Mouse (Mus musculus) left cerebral cortex, adult 18-20 months (tissue): ENCODE measurements at regions not wholly inside any gene's neighbourhood (a gene's known extent, or its start where the extent isn't known, plus 50 kb on each side); places are given as distances from the start of the nearest gene placed in this dataset.

ENCODE experiments used
- DNase-seq, 2 experiments: peaks; one replicate each; pipeline ENCODE4 v3.0.0; 2021 to 2022; ENCODE audit warnings: low spot score in 2 of 2, mixed read lengths in 1 of 2

DNA sequence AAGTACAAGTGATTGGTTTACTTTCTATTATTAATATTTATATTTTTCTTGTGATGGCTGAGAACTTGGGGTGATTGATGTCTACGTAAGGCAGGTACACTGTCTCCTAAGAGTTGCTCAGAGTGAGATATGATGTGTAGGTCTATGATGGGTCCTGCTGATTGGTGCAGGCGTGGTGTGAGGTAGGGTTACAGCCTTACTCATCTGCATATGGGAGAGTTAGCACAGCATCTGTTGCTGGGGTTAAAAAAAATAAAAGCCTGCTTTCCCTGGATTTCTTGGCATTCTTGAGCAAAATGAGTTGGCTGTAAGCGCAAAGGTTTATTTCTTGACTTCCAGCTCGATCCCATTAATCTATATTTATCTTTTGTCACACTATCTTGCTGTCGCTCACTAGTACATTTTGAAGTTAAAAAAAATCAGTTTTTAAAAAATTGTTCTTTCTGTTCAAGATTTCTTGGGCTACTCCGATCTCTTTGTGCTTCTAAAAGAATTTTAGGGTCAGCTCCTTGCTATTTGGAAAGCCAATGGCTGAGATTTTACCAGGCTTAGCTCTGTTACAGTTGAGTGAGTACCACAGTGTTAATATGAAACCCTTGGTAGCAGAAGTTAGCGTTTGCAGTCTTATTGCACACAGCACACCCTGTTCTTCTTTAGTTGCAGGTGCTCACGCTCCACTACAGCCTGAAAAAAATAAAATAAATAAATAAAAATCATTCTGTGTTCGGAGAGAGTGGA is 482.0 kb downstream of the Plekhb2 start:
- peak in 1 of 2 experiments; percentile 5 for DNase-seq

DNA sequence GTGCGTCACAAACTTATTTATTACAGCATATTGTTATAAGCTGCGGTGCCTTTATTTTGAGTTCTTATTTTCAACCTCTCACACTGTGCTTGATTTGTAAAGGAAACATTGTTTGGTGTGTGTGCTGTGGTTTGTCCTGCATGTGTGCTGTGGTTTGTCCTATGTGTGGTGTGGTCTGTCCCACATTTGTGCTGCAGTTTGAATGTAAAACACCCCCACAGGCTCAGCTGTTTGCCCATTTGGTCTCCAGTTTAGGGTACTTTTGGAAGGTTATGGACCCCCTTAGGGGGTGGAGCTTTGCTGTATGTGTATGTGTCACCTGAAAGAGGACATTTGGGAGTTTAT is 482.5 kb downstream of the Plekhb2 start:
- no peak for DNase-seq

DNA sequence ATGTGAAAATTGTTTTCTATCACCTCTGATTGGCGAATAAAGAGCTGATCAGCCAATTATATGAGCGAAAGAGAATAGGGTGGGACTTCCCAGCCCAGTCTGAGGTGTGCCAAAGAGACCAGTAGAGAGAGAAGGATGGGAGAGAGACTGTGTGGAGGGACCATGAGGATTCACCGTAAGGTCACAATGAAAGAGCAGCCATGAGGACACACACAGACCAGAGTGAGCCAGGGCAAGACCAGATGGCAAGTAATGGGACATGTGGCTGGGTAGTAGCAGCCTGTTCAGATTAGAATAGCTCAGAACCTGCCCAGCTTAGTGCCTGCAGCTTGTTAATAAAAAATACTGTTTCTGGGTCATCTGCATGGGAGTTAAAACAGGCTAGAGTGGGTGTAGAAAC is 487.9 kb downstream of the Plekhb2 start:
- no peak for DNase-seq

DNA sequence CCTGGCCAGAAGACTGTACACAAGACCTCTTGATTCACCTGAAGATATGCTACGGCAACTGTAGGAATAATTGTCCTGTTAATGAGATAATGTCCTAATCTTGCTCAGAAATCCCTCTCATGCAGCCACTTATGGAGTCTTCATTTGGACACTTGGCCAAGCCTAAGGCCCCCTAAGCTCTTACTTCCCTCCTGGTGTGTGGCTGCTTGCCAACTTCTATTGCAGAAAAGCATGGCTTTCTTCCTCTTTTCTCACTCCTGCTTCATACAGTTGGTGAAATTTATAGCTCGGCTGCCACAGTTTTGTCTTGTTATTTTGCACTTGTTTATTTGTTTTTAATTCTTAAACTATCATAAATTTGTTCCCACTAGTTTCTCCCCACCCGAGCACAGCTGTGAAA is 488.4 kb downstream of the Plekhb2 start:
- DNase-seq: no peak

DNA sequence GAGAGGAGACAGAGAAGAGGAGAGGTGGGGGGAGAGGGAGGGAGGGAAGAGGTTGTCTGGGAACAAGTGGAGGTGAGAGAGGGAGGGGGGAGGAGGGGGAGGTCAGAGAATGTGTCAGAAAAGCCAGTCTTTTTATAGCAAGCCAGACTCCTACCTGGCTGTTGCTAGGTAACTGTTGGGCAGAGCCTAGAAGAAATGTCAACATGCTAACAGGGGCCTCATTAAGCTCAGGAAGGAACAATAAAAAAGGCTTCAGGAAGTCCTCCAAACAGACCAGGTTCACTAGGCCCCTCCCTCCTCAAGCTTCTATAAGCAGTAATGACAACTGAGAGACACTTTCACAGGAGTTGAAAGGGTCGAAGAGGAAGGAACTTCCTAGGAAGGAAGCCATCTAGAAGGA is 494.8 kb downstream of the Plekhb2 start:
- no peak for DNase-seq

DNA sequence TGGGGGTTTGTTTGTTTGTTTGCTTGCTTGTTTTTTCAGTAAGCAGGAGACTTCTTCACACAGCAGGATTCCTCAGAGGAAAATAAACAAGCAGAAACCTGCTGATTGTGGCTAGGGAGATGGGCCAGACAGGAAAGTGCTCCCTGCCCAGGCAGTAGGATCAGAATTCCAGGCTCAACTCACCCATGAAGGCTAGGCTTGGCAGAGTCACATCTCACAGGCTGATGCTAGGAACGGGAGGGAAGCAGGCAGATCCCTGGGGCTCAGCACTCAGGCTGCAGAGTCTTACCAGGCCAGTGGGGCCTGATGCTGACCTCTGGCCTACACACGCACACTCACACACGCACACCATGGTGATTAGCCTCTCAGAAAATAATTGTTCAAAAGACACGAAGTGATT is 498.5 kb downstream of the Plekhb2 start:
- no peak for DNase-seq

DNA sequence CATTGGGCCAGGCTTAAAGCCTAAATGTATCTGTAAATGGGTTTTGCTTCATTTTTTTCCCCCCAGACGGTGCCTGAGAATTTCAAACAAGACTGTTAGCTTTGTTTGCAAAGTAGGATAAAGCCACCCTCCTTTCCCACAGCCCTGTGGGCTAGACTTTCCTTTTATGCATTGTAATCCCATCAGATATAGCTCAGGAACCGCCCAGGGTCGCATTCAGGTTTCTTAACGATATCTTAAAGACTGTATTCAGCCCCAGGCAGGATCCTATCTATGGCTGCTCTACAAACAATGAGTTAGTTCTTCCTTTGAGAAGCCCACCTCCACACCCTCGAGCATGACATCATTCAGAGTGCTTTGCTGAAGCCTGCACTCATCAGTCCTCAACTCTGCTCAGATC is 509.2 kb downstream of the Plekhb2 start:
- DNase-seq: no peak

DNA sequence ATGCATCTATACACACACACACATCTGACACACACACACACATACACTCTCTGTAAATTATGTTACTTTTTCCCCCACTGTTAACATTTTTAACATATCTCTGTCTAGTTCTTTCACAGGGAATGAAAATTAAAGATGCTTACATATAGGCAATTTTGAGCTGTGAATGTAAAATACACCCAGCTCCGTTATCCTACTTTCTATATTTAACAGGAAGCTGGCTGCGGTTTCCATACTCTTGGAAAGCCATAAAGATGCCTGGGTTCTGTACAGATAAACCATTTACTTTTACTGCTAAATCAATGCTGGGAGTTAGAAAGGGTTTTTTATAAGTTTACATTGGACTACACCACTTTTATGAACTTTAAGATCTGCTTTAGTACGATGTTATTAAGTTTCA is 511.7 kb downstream of the Plekhb2 start:
- no peak for DNase-seq

DNA sequence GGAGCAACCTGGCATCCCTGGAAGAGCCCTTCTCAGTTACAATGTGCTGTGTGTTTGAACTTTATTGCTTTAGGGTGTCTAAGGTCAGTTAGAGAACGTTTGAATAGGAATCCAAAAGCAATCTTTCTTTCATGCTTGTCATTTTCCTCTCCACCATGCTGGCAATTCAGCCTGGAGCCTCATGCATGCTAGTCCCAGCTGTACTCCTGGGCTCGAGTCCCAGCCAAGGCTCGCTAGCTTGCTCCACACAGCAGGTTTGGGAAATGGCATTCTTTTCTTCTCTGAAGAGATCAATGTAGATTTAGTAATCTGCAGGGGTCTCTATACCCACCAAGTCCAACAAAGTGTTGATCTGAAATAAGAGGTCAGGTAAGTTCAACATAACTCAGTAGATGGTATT is 513.1 kb downstream of the Plekhb2 start:
- peak in 1 of 2 experiments; percentile 7 for DNase-seq

DNA sequence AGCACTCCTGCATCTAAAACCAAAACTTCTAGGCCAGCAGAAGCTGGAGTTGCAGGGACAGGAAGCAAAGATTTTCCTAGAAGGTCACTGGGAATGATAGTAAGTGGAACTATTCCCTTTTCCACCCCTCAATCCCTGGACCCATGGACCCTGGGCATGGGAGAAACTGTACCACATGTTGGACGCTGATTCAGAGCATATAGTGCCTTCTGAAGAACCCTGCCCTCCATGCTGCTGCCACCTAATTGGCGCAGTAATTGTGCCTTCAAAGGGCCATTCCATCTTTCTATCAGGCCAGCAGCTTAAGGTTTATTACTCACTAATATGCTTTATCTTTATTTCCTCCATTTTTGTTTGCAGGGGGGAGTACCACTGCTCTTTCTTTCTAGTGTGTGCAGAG is 516.8 kb downstream of the Plekhb2 start:
- no peak for DNase-seq

DNA sequence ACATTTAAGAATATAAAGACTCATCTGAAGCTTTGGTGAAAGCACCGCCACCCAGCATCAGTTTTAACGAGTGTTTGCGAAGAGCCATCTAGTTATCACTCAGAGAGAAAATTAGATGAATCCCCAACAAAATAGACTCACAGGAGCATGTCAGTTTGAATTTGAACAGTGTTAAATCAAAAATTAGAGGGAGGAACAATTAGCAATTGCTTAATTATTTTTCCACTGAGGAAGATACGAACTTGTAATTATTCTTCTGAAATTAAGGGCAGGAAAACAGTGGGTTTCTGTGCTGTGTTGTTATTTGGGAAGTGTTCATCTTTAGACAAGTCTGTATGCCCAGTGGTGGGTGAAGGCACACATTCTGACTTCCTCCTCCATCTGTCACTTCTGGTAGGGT is 523.0 kb downstream of the Plekhb2 start:
- DNase-seq: no peak

DNA sequence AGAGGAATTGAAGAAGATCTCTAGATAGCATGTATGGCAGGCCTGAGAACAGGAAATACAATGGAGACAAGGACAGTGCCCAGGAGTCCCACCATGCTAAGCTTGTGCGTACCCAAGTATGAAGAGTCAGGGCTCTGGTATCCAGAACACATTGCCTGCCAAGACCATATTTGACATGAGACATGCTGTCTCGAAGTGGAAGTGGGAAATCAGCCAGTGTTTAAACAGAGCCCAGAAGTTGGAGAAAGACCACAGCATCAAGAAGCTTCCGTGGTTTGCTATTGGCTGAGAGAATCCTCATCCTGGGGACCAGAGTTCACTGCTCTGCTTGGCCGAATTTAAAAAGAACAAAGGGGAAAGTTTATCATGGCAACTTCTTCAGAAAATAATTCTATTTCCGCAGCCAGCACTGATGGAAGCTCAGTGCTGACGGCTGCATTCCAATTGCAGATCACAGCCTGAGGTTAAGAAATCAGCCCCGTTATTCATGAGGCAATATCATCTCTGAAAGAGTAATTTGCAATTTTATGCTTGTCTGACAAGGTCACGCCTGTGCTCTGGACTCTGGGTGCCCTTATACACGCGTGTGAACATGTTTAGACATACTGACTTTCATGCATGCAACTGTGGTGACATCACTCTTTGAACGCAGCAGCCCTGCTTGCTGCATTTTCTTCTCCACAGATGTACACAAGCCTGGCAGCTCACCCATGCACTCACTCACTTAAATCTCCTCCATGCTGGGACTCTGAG is 531.0 kb downstream of the Plekhb2 start:
- DNase-seq: no peak

DNA sequence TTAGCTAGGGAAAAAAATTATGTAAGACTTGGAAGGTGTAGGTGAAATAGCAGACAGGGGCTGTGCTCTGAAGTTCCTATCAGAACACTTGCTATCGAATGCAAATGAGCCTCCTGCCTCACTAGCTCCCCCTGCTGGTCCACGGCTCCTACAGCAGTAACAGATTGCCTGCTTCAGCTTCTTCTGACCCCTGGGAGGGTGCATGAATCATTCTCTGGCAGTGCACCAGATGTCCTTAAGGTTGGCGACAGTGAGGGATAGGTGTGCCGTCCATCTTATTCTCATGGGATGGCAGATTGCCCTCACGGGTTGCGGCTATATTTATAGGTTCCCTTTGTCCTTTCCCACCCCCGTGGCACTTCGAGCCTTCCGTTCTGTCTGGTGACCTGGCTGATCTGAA is 535.7 kb downstream of the Plekhb2 start:
- peak; percentile 80 to 88 for DNase-seq

DNA sequence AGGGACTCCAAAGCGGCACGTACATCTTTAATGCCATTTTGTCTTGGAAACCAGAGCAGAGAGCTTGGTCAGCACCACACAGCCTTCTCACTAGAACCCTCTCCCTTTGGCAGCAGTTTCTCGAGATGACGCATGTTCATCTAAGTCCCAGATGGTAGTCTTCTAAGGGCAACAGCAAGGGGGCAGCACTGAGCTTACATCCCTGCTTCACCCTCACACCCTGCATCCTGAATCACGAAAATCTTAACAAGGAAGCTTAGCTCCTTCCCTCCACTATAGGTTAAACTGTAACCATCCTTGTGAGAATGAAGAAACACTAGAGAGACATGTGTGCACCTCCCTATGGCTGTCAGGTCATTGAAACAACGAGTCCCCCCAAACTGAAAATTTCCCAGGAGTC is 538.4 kb downstream of the Plekhb2 start:
- DNase-seq: peak; percentile 51 to 70

DNA sequence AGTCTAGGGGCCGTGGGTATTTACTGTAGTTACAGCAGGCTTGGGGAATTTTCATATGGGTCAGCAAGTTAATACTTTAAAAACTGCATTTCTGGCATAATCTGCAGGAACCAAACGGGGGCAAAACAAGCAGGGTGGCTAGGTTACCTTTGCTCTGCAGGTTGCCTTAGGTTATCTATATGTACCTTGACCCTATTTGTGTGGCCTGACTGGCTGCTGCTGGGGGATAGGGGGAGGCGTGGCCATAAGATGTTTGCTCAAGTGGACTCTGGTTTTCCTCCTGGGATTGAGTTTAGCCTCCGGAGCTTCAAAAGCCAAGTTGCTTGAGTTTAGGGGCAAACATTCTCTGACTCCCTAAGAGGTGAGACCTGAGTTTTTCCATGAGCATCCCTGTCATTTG is 540.6 kb downstream of the Plekhb2 start:
- no peak for DNase-seq

DNA sequence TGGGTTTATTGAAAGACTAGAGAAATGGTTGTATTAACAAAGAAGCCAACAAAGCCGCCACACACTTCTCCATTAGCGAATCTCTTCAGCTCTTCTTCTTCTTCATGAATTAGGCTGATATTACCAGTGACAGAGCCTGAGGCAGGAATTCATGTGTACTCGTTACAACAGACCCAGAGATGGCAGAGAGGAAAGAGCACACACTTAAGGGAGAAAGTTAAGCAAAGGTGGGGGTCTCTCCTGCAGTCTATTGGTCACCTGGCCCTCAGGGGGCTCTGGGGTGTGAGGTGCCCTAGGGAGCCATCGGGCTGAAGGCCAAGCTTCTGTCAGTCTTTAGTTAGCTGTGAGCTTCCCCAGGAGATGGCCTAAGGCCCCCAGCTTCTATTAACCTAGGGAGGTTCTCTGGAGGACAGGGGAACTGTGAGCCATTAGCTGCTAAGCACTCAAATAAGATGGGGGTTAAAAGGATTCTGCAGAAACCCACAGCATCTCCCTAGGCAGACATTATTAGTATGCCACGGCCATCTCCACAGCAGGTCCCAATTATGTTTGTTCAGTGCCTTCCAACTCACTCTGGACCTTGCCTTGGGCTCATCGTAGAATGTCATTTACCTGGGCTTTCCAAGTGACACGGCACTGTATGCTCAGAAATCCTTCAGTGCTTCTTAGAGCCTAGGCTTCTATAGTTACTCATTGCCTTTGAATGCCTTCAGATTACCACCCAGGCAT is 541.2 kb downstream of the Plekhb2 start:
- no peak for DNase-seq

DNA sequence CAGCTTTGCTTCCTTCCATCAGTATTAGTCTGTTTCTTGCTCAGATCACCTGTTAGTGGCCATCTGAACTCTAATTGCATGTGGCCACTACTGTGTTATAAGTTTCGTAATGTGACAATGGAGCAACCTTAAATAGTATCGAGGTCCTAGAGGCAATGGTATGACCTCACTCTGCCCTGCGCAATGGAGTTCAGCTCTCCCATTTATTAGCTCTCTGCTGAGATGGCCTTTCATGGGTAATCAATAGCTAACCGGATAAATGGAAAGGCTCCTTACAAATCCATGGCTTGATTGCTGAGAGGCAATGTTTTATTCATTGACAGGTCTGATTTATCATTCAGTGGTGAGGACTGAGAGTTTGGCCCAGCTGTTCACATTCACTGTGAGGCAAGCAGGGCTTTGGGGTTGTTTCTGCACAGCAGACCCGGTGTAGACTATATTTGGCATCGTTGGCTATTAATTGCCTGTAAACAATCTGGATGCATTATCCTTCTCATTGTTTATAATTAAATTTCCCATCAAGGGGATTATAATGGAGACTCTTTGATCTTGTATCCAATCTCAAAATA is 543.9 kb downstream of the Plekhb2 start:
- no peak for DNase-seq

DNA sequence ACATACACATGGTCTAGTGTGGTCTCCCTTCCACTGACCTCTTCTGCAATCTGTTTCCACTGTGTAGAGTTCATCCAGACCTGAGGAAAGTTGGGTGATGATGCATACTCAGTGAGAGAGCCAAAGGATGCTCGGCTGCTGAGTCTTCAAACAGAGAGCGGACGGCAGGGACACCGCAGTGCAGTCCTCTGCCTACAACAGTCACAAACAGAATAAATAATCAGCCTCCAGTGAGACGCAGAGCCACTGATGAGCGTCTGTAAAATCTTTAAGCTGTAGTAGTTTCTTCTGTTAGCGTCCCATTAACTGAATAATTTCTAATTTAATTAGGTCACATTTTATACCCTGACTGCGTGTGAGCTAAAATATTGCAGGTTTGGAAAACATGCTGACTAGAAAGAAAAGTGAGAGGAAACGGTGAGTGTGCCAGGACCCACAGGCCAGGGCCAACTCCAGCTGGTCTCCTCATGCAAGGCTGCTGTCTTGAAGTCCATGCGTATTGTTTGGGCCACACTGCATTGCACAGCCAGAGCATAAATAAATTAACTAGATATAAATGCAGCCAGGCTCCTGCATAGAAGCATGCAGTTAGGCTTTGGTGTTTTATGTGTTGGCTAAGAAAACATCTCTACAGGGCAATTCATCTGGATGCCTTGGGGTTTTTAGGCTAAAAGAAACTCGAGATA is 551.0 kb downstream of the Plekhb2 start:
- no peak for DNase-seq

DNA sequence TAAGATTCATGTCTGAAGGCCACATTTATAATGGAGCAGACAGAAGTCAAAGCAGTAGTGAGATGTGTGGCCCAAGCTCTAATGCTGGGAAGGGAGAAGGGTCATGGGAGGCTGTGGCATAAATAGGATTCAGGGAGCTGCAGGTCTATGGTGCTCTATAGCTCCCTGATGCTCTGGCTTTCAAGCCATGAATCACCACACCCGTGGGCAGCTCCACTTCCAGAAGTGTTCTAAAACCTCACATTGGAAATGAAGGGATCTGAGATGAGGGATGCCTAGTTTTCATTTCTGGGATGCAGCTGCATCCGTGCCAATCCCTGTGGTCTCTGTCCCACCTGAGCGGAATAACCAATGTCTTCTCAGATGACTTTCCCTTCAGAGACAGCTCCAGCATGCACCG is 553.2 kb downstream of the Plekhb2 start:
- peak in 1 of 2 experiments; percentile 47 for DNase-seq

DNA sequence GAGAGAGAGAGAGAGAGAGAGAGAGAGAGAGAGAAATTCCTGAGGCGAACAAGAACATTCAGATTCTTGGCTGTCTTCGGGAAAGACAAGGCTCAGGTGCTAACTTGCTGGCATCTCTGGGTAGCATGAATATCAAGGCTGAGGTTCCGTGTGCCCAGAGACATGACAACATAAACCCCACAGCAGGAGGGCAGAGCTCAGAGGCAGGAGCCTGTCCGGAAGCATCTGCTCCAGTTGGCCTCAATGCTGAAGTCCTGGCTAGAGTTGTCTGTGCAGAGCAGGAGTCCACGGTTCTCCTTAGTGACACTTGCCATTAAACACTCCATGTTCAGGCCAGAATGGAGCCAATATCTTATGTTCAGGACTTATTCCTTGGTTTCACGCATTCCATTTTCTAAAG is 555.6 kb downstream of the Plekhb2 start:
- DNase-seq: no peak

DNA sequence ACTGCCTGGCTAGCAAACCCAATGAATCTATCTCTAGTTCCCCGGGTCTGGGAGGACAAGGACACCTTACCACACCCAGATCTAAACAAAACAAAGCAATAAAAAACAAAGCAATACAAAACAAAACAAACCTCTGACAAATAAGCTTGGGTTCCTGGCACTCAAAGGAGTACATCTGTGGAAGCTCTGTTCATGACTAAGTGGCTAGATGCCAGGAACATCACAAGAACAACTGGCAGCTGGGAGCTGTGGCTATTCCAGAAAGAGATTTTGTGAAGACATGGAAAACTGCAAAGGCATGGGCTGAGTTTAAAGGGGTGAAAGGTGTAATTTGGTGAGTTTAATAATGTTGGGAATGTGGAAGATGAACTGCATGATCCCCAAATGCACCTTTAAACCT is 565.9 kb downstream of the Plekhb2 start:
- no peak for DNase-seq
